Mouse (Mus musculus) bone marrow macrophage, adult 2 months (primary cell): ENCODE results near the gene Mul1.

Experiments used
- CTCF ChIP-seq: IDR thresholded peaks from 2 replicates; pipeline ENCODE4 v1.5.1; 2012; ENCODE audit warnings: low read depth, mild to moderate bottlenecking, low read length, moderate library complexity
- POLR2A ChIP-seq: IDR thresholded peaks from 2 replicates; pipeline ENCODE4 v1.6.1; 2012; ENCODE audit warnings: mild to moderate bottlenecking, low read depth, low read length, borderline replicate concordance

- TF ChIP-seq CTCF (no peak), POLR2A (no peak)
Measured at GRCm38 (mm10) chr4:138471241-138471640, 36.8 kb downstream of the Mul1 start.
